Mouse (Mus musculus): ENCODE results near the gene Fkbp5.

DNA sequence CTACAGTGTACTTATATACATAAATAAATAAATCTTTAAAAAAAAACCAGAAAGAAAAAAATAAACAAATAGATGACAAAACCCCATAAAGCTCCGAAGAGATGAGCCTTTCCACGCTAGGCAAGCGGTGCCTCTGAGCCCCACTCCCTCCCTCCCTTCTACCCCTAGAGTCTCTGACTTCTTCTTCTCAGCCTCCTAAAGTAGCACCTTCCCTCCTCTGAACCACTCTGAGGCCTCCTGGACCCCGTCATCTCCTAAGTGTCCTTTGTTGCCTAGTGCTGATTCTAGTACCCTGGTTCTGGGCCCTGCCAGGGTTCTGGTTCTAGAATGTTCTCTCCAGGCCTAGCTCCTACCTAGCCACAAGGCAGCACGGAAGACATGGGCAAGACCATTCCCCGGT is 13.2 kb upstream of the Fkbp5 start, which contains the start of gene Armc12:
- no peak for TF ChIP-seq CTCF (IDR thresholded peaks at IDR 0.05; ENCODE audit: extremely low read depth, insufficient read length, insufficient replicate concordance, low read depth, low read length)
- TF ChIP-seq POLR2A (IDR thresholded peaks at IDR 0.05; ENCODE audit: low read depth, low read length) = no peak

Measured in small intestine, adult 2 months (tissue).